23 mouse cellular contexts compared by ENCODE assay signal in the genomic region with DNA sequence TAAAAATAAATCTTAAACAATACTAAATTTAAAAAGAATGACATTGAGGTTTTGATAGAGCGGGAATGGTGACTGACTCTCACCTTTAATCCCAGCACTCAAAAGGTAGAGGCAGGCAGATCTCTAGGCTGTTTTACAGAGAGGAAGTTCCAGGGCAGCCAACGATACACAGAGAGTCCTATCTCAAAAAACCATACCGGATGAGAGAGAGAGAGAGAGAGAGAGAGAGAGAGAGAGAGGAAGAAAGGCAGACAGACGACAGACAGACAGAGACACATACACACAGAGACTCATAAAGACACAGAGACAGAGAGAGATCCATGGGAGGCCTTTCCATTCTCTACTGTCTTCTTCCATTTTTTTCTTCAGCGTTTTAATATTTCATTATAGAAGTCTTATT.
DNase-seq lines count a peak whose midpoint lies in the region; ATAC-seq and TF ChIP-seq lines count a peak whose summit lies in the region.
"Had no signal": no experiment of that assay in that cellular context is flagged by ENCODE, and none has a peak within 500 bp of the region (broad histone marks: within the 10 kb centered on the region; RNA-seq: fewer than 3 reads in every experiment).

No protein-coding gene starts in this region.

- no peak for TF ChIP-seq RAD21 in MEL (IDR thresholded peaks at IDR 0.05; ENCODE audit: low read depth, low read length)

- H3K27me3 ChIP-seq in MEL (ENCODE audit: control insufficient read depth in 1 of 2, insufficient read depth in 2 of 2, low read length in 2 of 2), result no peaks in the 10 kb centered on the region
- H3K27me3 ChIP-seq: CH12.LX; embryonic facial prominence, embryonic 12.5 days; forebrain, embryonic 13.5 days; forebrain, embryonic 15.5 days; Patski had no signal

- no peak overlapping the region for H3K9ac ChIP-seq in MEL (ENCODE audit: control insufficient read depth, low read depth, low read length, poor library complexity, severe bottlenecking)
- H3K9ac ChIP-seq: embryonic facial prominence, embryonic 12.5 days; forebrain, embryonic 13.5 days; forebrain, embryonic 15.5 days; forebrain, postnatal 0 days had no signal

- H3K4me1 ChIP-seq in MEL (ENCODE audit: control insufficient read depth in 1 of 2, insufficient read depth in 2 of 2, low read length in 2 of 2), result peaks cover 7 to 13% of the 10 kb centered on the region in 2 experiments
- H3K4me1 ChIP-seq: embryonic facial prominence, embryonic 10.5 days; embryonic facial prominence, embryonic 12.5 days; forebrain, embryonic 13.5 days; forebrain, embryonic 15.5 days had no signal

- peak; percentile 71 to 84 for TF ChIP-seq EP300 in MEL (IDR thresholded peaks at IDR 0.05; ENCODE audit: low read depth in 1 of 2, low read length in 2 of 2)

- no peaks in the 10 kb centered on the region for H3K9me3 ChIP-seq in MEL (replicated peaks; ENCODE audit: insufficient read depth, low read length)
- H3K9me3 ChIP-seq: embryonic facial prominence, embryonic 10.5 days; embryonic facial prominence, embryonic 12.5 days; forebrain, embryonic 13.5 days; forebrain, embryonic 15.5 days; G1E had no signal

- H3K79me2 ChIP-seq in MEL (ENCODE audit: control insufficient read depth, insufficient read depth, low read length, poor library complexity), result no peaks in the 10 kb centered on the region

- no peak overlapping the region for H3K4me3 ChIP-seq in MEL (ENCODE audit: control insufficient read depth in 1 of 2, insufficient read depth in 1 of 2, low read depth in 2 of 2, low read length in 2 of 2)
- H3K4me3 ChIP-seq: embryonic facial prominence, embryonic 10.5 days; embryonic facial prominence, embryonic 12.5 days; forebrain, embryonic 13.5 days; forebrain, embryonic 15.5 days had no signal

- H3K36me3 ChIP-seq in MEL (ENCODE audit: control insufficient read depth in 1 of 2, insufficient read depth in 2 of 2, low read length in 2 of 2), result peaks cover 5 to 15% of the 10 kb centered on the region in 2 experiments; a peak in 3 of 4 replicates

- H3K27ac ChIP-seq in MEL (ENCODE audit: control insufficient read depth, low read depth, low read length), result no peak overlapping the region
- H3K27ac ChIP-seq: embryonic facial prominence, embryonic 10.5 days; embryonic facial prominence, embryonic 12.5 days; forebrain, embryonic 13.5 days; forebrain, embryonic 15.5 days had no signal

- peak; percentile 33 for DNase-seq in CD4-positive, CD25-positive, alpha-beta regulatory T cell, adult 2 months (ENCODE audit: low read depth, low spot score)
- peak; percentile 64 for DNase-seq in MEL (ENCODE audit: low read depth, low spot score)
- no peak for DNase-seq in thymus, postnatal 36 days
- no peak for DNase-seq in adrenal gland, adult 8-10 months
- DNase-seq in lung, postnatal 4 days, result no peak
- DNase-seq: adrenal gland, adult 2 months; adrenal gland, postnatal 14 days; adrenal gland, postnatal 36 days; B cell, adult 2 months; cerebellum, adult 11-12 months; cerebellum, adult 2 months; cerebellum, adult 9-10 months; cerebellum, postnatal 10 days; cerebellum, postnatal 25 days; forebrain, postnatal 0 days had no signal

- TF ChIP-seq POLR2A in MEL (IDR thresholded peaks at IDR 0.05; ENCODE audit: control insufficient read depth in 1 of 2, insufficient read depth in 1 of 2, low read depth in 1 of 2, low read length in 2 of 2, poor library complexity in 1 of 2), result no peak

- ATAC-seq in activated CD4-positive, CD25-positive, alpha-beta regulatory T cell, adult 4 months, result peak; percentile 68
- ATAC-seq: forebrain, embryonic 13.5 days; forebrain, embryonic 15.5 days; forebrain, postnatal 0 days; Patski had no signal

- TF ChIP-seq CTCF in MEL (IDR thresholded peaks at IDR 0.05 in 2 of 3, conservative IDR thresholded peaks at IDR 0.05 in 1 of 3; ENCODE audit: control insufficient read depth in 1 of 3, insufficient read depth in 1 of 3, low read depth in 2 of 3, low read length in 3 of 3, poor library complexity in 1 of 3, severe bottlenecking in 1 of 3), result no peak

TF ChIP-seq in MEL, 35 proteins besides CTCF, POLR2A, EP300 and RAD21:
- TF ChIP-seq TAL1 (IDR thresholded peaks at IDR 0.05; ENCODE audit: low read length), result peak; percentile 34; the same call in 1 of the 2 replicates
- TF ChIP-seq TBP (IDR thresholded peaks at IDR 0.05; ENCODE audit: low read depth, low read length), result no peak
- TF ChIP-seq ETS1 (IDR thresholded peaks at IDR 0.05; ENCODE audit: low read depth, low read length), result peak; percentile 21; the same call in 1 of the 2 replicates
- peak; percentile 18; the same call in 1 of the 2 replicates for TF ChIP-seq GATA1 (IDR thresholded peaks at IDR 0.05; ENCODE audit: low read depth, low read length)
- peak; percentile 77 for TF ChIP-seq TCF12 (IDR thresholded peaks at IDR 0.05; ENCODE audit: low read depth, low read length)
- TF ChIP-seq JUND (IDR thresholded peaks at IDR 0.05; ENCODE audit: low read depth, low read length), result peak; percentile 97
- TF ChIP-seq USF2 (IDR thresholded peaks at IDR 0.05; ENCODE audit: borderline replicate concordance in 1 of 2, insufficient read depth in 1 of 2, low read depth in 1 of 2, low read length in 2 of 2), result no peak
- 0 out of 2 replicates have a peak, but pooled peaks have one; percentile 28 for TF ChIP-seq ZMIZ1 (IDR thresholded peaks at IDR 0.05; ENCODE audit: low read depth, low read length)
- no peak for TF ChIP-seq MEF2A (IDR thresholded peaks at IDR 0.05; ENCODE audit: extremely low read depth, insufficient replicate concordance, low read depth, low read length, poor library complexity, severe bottlenecking)
- peak; percentile 53; the same call in 1 of the 2 replicates for TF ChIP-seq SIN3A (IDR thresholded peaks at IDR 0.05; ENCODE audit: low read length)

Comparison
In these comparisons a context has a peak if more than half of its experiments do, and no peak if none do; other contexts are left out.
1. DNase-seq: peak in CD4-positive, CD25-positive, alpha-beta regulatory T cell, adult 2 months (single experiment) and MEL (single experiment); none in thymus, postnatal 36 days (0 of 2), adrenal gland, adult 8-10 months (single experiment) and lung, postnatal 4 days (0 of 2).